Mouse (Mus musculus) liver, adult (tissue): ENCODE data around the gene Pabpn1l.

ENCODE experiments used
- GATA4 ChIP-seq: IDR thresholded peaks from 2 replicates; pipeline ENCODE4 v1.6.1; 2014; ENCODE audit warnings: mild to moderate bottlenecking, low read length; ENCODE audit not compliant: insufficient replicate concordance

The Pabpn1l gene

GRCm38 (mm10) chr8:122633205-122633604, 10.7 kb upstream of the Pabpn1l start:
- no peak for TF ChIP-seq GATA4

- TF ChIP-seq GATA4: no peak
These were observed 8.2 kb upstream of the Pabpn1l start for GRCm38 (mm10) chr8:122630696-122631095.

- TF ChIP-seq GATA4: no peak
These were observed 6.8 kb upstream of the Pabpn1l start for GRCm38 (mm10) chr8:122629388-122629787.

GRCm38 (mm10) chr8:122626896-122627295, 4.4 kb upstream of the Pabpn1l start:
- TF ChIP-seq GATA4: no peak

GRCm38 (mm10) chr8:122625811-122626210, 3.3 kb upstream of the Pabpn1l start:
- TF ChIP-seq GATA4: no peak

GRCm38 (mm10) chr8:122624653-122625052, 2.1 kb upstream of the Pabpn1l start:
- no peak for TF ChIP-seq GATA4

DNA sequence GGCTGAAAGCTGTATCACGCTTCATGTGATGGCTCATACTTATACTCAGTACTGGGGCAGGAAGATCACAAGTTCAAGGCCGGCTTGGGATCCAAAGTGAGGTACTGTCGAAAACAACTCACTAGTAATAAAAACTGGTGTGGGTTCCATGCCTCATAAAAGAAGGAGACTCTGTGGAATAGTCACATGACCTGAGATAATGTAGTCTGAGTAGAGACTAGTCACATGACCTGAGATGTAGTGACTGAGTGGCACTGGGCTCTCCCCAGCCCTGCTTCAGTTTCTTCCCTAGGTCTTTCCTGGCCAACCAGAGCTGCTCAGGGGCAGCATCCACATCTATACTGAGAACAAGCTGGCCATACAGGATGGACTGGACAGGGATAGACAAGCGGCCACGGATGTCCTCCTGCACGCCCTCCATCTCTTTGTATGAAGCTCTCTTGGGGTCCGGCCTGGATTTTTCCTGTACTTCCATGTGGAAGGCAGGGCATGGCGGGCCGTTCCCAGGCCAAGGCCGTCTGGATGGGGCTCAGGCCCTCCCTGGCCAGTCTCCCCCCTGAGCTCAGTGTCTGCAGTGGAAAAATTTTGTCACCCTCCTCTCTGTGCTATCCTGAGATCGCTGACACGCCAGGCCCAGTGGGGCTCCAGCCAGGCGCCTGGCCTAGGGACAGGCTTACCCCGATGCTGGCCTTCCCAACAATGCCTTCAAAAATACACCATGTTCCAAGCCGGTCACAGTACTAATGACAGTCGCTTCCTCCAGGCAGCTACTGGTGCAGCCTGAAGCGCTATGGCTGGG, 1.5 kb upstream of the Pabpn1l start:
- no peak for TF ChIP-seq GATA4

GRCm38 (mm10) chr8:122620446-122620845, 2.1 kb downstream of the Pabpn1l start:
- TF ChIP-seq GATA4: no peak

- TF ChIP-seq GATA4: no peak
These were observed 3.7 kb downstream of the Pabpn1l start for GRCm38 (mm10) chr8:122618660-122619378.

GRCm38 (mm10) chr8:122617947-122618546, 4.5 kb downstream of the Pabpn1l start:
- no peak for TF ChIP-seq GATA4

DNA sequence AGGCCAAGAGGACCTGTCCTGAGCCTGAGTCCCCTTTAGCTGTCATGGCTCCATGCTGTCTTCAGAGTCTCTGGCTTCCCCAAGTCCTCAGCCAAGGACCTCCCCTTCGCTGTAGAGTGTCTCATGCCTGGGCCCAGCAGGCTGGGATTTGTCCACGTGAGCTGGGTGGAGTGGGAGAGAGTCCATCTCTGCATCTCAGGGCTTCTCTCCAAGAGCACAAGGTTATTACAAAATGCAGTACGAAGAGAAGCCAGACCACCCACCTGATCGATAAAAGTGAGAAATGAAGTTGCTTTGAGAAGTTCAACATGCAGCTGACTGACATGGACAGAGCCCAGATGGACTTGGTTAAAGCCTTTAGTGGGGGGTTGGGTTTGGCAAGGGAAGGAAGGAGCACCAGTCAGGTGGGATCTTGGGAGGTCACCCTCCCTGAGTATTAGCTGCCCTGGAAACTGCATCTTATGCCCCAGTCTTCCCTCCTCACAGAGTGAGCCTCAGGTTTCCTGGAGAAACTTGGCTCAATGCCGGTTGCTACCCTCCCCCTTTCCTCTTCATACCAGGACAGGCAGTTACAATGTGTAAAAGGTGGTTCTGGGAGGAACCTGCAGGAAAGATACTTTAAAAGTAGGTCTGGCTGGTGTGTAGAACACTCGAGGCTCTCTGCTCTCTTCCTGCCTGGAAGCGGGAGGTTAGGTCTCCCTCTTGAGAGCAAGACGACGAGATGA, 6.2 kb downstream of the Pabpn1l start:
- no peak for TF ChIP-seq GATA4

GRCm38 (mm10) chr8:122611295-122612133, 11.0 kb downstream of the Pabpn1l start, which contains the start of the genes Galns and Trappc2l:
TSS of gene Galns (minus strand) at chr8:122611463.
TSS of gene Trappc2l (plus strand) at chr8:122611640.
- no peak for TF ChIP-seq GATA4

DNA sequence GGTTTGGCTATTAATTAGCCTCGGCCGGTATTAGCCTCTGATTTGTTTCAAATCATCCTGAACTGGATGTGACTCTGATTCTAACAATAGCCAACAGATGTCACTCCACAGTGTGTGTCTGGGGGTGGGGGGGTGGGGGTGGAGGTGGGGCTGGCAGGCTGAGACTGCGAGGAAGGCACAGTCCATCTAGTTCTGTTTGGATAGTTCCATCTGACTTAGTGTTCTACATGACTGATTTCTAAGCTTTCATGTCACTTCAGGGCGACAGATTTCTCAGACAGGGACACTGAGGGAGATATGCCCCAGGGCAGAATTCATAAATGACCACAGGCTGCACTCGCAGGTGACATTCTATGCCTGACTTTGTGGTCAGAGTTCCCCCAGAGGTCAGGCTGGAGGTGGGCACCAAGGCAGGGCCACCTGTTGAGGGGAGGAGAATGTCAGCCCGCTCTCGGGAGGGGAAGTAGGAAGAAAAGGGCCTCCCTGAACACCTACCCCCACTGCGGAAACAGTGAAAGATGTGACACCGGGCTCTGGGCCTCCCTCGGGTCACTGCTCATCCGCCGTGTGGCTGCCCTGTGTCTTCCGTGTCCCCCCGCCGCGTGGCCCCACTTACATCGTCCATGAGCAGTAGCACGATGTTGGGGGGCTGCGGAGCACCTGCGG, 11.8 kb downstream of the Pabpn1l start:
- TF ChIP-seq GATA4: no peak

- no peak for TF ChIP-seq GATA4
These were observed 12.3 kb downstream of the Pabpn1l start for GRCm38 (mm10) chr8:122610209-122610608.

DNA sequence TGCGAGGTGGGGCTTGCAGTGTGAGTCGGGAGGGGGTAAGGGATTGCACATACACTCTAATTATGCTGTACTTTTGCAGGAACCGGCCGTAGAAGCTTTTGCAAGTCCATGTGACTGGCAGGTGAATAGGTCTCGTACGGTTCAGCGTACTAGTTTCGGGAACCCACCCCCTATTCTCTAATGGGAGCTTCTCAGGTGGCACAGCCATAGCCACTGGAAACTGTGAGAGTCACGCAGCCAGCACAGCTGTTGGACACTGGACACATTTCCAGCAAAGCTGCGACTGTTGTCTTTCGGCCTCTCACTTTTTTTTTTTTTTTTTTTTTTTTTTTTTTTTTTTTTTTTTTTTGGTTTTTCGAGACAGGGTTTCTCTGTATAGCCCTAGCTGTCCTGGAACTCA, 15.7 kb downstream of the Pabpn1l start:
- no peak for TF ChIP-seq GATA4
